Mouse (Mus musculus) liver, postnatal 0 days (tissue): Measurements from ENCODE around the gene Fkbp15.

ENCODE experiments used
- CTCF ChIP-seq: sonication (generic); IDR thresholded peaks from 2 replicates; pipeline ENCODE4 v1.5.1; 2016; ENCODE audit warnings: antibody characterized with exemption, low read depth
- EP300 ChIP-seq: IDR thresholded peaks from 2 replicates; pipeline ENCODE4 v1.6.1; 2016; ENCODE audit warnings: antibody characterized with exemption, low read depth, mild to moderate bottlenecking

DNA sequence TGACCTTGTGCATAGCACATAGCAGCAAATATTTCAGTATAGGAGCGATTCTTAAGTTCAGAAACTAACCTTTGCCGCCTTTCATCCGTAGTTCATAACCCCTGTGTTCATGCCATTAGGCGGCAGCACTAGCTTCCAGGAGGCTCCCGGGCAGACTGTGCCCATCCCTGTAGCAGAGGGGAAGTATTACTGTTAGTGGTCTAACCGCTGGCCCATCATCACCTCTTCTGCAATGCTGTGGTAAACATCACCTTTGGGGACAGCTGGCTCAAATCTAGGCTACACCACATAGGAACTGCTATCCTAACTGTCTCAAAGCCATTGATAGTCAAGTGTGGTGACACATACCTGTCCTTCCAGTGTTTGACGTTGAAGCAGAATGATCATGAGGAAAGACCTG, 31.5 kb upstream of the Fkbp15 start:
- peak; percentile 22; the same call in 1 of the 2 replicates for TF ChIP-seq CTCF
- TF ChIP-seq EP300 = no peak
